Mouse (Mus musculus) hindbrain, embryonic 16.5 days (tissue): ENCODE results near the gene Hps4. TPM values are rescaled to one million over a fixed set of nuclear protein-coding genes. Genes with fewer than 3 reads are reported as not detected.
A peak's percentile ranks its signal among the peaks of the same experiment; 100 is the strongest.
"Not testable (repeated sequence)": the region's sequence is repeated elsewhere in the genome, so short reads cannot be mapped to it uniquely, and the experiment has no call there.

Experiments used
- ATAC-seq: fragments of 200-750 bp; cut with Nextera tagmentation; 2 replicates; pipeline ENCODE4 v1.8.0; 2017; ENCODE audit warnings: moderate TSS enrichment, moderate library complexity
- H3K27ac ChIP-seq: fragments of 300-500 bp; sonication (generic); 2 replicates; pipeline ENCODE4 v1.5.1; 2014; ENCODE audit warnings: low read depth, mild to moderate bottlenecking, control low read depth, low read length, moderate library complexity
- H3K27me3 ChIP-seq: fragments of 300-500 bp; sonication (generic); replicated peaks from 2 replicates; pipeline ENCODE4 v1.6.1; 2014; ENCODE audit warnings: low read length; ENCODE audit not compliant: control insufficient read depth, insufficient read depth
- H3K36me3 ChIP-seq: fragments of 300-500 bp; sonication (generic); 2 replicates; pipeline ENCODE4 v1.6.1; 2014; ENCODE audit warnings: mild to moderate bottlenecking, low read length, moderate library complexity, mixed read lengths; ENCODE audit not compliant: control insufficient read depth, insufficient read depth
- H3K4me1 ChIP-seq: fragments of 300-500 bp; sonication (generic); 2 replicates; pipeline ENCODE4 v1.6.1; 2014; ENCODE audit warnings: low read depth, low read length; ENCODE audit not compliant: control insufficient read depth, insufficient read depth
- H3K4me2 ChIP-seq: fragments of 300-500 bp; sonication (generic); 2 replicates; pipeline ENCODE4 v1.6.1; 2014; ENCODE audit warnings: mild to moderate bottlenecking, low read length, control low read depth, moderate library complexity
- H3K4me3 ChIP-seq: fragments of 300-500 bp; sonication (generic); 2 replicates; pipeline ENCODE4 v1.5.1; 2014; ENCODE audit warnings: mild to moderate bottlenecking, low read length, control low read depth, moderate library complexity
- H3K9ac ChIP-seq: fragments of 300-500 bp; sonication (generic); 2 replicates; pipeline ENCODE4 v1.6.1; 2014; ENCODE audit warnings: low read depth, mild to moderate bottlenecking, control low read depth, low read length, moderate library complexity
- H3K9me3 ChIP-seq: fragments of 300-500 bp; sonication (generic); 2 replicates; pipeline ENCODE4 v1.6.1; 2014; ENCODE audit warnings: mild to moderate bottlenecking, low read length, moderate library complexity; ENCODE audit not compliant: control insufficient read depth
- WGBS: fragments of 180-500 bp; shearing (Covaris S2); extraction: QIAGEN DNeasy Blood & Tissue Kit; methylation state at CpG from one replicate; pipeline ENCODE4 v1.1.7; 2014; 5-methylcytosine and 5-hydroxymethylcytosine counted together
- polyA plus RNA-seq: library from polyadenylated mRNA; unstranded; fragments of >200 nt; fragmentation: Nextera tagmentation; extraction: Ambion mirVana; gene quantifications from 2 replicates; pipeline ENCODE4 v1.2.1, GENCODE M21; 2015

Hps4 gene
- polyA plus RNA-seq, 1 experiment from 2014 or later = 37.4 TPM

DNA sequence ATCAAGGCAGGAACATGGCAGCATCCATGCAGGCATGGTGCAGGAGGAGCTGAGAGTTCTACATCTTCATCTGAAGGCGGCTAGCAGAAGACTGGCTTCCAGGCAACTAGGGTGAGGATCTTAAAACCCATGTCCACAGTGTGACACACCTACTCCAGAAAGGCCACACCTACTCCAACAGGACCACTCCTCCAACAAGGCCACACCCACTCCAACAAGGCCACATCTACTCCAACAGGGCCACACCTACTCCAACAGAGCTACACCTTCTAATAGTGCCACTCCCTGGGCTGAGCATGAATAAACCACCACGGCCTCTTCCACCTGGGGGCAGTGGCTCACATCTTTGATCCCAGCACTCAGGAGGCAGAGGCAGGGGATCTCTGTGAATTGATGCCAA, 23.5 kb upstream of the Hps4 start:
- H3K27me3 ChIP-seq, H3K4me1 ChIP-seq, H3K27ac ChIP-seq, H3K9ac ChIP-seq, ATAC-seq, H3K4me2 ChIP-seq, H3K9me3 ChIP-seq, H3K4me3 ChIP-seq, H3K36me3 ChIP-seq: not testable (repeated sequence)
- WGBS = 59% methylated on average over 2 of the region's 2 CpGs

DNA sequence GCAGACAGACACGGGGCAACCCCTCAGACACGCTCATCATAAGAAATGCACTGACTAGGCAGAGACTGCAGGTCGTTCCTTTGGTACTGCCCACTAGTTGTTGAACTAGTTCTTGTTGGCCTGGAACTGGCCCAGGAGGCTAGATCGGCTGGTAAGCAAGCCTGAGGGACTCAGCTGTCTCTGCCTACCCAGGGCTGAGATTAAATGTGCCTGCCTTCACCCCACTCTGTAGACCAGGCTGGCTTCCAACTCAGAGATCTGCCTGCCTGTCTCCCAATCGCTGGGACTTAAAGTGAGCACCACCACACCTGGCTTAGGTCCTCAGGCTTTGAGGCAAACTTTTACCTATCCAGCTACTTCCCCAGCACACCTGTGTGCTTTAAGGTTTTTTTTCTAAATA, 22.5 kb upstream of the Hps4 start:
- 82% methylated on average over 5 of the region's 5 CpGs for WGBS
- Histone ChIP-seq H3K4me2 (no peak overlapping the region), H3K4me3 (no peak overlapping the region), H3K9me3 (no peaks in the 10 kb centered on the region), H3K4me1 (peaks cover 5% of the 10 kb centered on the region), H3K27me3 (no peaks in the 10 kb centered on the region), H3K27ac (no peak overlapping the region), H3K9ac (no peak overlapping the region), H3K36me3 (no peaks in the 10 kb centered on the region)
- no peak for ATAC-seq

DNA sequence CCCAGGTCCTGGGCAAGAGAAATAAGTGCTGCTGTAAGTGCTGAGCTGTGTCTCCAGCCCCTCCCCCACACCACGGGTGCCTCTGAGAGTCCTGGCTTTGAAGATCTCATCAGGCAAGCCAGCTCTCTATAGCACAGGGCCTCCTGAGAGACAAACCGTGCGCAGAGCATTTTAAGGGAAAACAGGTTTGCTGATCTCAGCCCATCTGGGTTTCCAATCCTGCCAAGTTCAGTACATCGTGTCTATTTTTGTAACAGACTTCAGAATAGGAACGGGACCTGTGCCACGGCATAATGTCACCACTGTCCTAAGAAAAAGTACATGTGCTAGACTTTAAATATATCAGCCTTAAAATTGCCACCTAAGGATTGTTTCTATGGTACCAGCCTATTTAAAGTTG, 21.9 kb upstream of the Hps4 start:
- 73% methylated on average over 6 of the region's 6 CpGs for WGBS

DNA sequence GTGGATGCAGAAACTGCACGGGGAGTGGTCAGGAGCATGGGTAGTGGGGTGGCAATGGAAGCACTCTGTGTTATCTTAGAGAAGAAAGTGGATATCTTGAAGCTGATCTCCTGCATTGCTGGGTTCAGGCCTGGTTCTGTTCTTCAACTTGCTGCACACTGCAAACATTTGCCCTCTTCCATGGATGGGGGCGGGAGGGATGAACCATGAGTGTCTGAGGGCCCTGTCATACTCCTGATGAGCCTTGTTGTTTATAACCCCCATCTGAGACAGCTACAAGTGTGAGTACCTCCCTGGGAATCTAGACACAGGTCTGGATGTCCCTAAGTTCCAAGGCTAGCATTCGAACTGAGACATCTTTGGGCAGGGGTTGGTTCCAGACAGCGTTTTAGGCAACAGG, 21.5 kb upstream of the Hps4 start:
- no peak for ATAC-seq
- H3K9me3 ChIP-seq = no peaks in the 10 kb centered on the region
- H3K36me3 ChIP-seq = no peaks in the 10 kb centered on the region
- H3K4me3 ChIP-seq = no peak overlapping the region
- no peak overlapping the region for H3K4me2 ChIP-seq
- no peak overlapping the region for H3K27ac ChIP-seq
- peaks cover 7% of the 10 kb centered on the region for H3K4me1 ChIP-seq
- no peak overlapping the region for H3K9ac ChIP-seq
- WGBS = 88% methylated on average over 4 of the region's 4 CpGs
- no peaks in the 10 kb centered on the region for H3K27me3 ChIP-seq

More for the DNA sequence above, 21.9 kb upstream of the Hps4 start:
- Histone ChIP-seq H3K9me3 (no peaks in the 10 kb centered on the region), H3K4me1 (peaks cover 7% of the 10 kb centered on the region), H3K9ac (no peak overlapping the region), H3K27me3 (no peaks in the 10 kb centered on the region), H3K36me3 (no peaks in the 10 kb centered on the region), H3K4me3 (no peak overlapping the region), H3K27ac (no peak overlapping the region), H3K4me2 (no peak overlapping the region)
- no peak for ATAC-seq

DNA sequence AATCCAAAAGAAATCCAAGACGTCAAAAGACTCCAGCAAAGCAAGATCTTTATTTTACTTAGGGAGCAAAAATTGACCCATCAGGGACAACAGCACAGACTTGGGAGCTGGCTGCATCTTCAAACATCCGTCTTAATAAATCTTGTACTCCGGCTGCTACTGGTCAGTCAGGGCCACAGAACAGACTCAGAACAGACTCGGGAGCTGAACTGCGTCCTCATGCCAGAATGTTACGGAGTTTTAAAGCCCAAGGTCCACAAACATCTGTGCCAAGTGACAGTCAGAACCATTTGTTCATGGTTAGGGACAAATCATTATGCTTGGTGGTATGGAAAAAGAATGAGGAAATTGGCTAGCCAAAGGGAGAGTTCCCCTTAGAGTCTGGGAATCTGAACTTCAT, 19.6 kb upstream of the Hps4 start:
- Histone ChIP-seq H3K4me1 (peaks cover 15% of the 10 kb centered on the region), H3K9me3 (no peaks in the 10 kb centered on the region), H3K9ac (no peak overlapping the region), H3K27me3 (no peaks in the 10 kb centered on the region), H3K4me2 (no peak overlapping the region), H3K27ac (no peak overlapping the region), H3K4me3 (no peak overlapping the region), H3K36me3 (no peaks in the 10 kb centered on the region)
- no peak for ATAC-seq
- 89% methylated on average over 6 of the region's 6 CpGs for WGBS

DNA sequence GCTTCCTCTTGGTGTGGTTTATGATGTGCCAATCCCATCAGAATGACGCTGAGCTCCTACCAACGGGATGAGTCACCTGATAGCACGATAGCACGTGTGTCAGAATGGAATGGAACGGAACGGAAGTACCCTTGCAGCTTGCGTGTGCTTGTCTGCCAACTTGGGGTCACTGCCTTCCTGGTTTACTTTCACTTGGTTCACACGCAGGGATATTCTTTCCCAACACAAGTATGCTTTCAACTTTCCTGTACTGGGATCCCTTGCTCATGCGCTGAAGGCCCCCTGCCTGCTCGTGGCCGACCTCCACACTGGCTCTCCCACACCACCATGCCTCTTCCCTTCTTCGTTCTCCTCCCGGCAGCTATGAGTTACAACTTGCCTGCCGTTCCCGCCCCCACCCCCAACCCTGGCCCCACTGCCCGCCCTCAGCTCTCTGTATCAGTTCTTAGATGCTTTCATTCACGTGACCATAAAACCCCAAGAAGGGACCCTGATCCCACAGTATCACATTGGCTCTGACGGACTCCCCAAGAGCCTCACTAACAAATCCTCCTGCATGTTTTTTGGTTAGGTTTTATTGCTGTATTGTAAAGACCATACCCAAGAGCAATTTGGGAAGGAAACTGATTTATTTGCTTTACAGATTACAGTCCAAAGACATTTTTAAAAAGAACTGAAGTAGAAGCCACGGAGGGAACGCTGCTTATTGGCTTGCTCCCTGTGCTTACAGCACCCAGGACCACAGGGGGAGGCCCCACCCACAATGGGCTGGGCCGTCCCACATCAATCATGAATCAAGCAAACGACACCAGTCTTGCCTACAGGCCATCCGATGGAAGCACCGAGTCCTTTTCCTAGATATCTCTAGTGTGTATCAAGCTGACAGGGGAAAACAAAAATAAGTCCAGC, 18.0 kb upstream of the Hps4 start:
- 37% methylated on average over 24 of the region's 24 CpGs for WGBS
- ATAC-seq = no peak
- H3K4me1 ChIP-seq = peaks cover 15% of the 10 kb centered on the region
- peak overlapping the region; percentile 58 for H3K4me2 ChIP-seq
- no peaks in the 10 kb centered on the region for H3K27me3 ChIP-seq
- H3K27ac ChIP-seq = no peak overlapping the region
- no peak overlapping the region; the same call in 1 of the 2 replicates for H3K9ac ChIP-seq
- no peaks in the 10 kb centered on the region for H3K9me3 ChIP-seq
- H3K36me3 ChIP-seq = peaks cover 10% of the 10 kb centered on the region
- no peak overlapping the region for H3K4me3 ChIP-seq

DNA sequence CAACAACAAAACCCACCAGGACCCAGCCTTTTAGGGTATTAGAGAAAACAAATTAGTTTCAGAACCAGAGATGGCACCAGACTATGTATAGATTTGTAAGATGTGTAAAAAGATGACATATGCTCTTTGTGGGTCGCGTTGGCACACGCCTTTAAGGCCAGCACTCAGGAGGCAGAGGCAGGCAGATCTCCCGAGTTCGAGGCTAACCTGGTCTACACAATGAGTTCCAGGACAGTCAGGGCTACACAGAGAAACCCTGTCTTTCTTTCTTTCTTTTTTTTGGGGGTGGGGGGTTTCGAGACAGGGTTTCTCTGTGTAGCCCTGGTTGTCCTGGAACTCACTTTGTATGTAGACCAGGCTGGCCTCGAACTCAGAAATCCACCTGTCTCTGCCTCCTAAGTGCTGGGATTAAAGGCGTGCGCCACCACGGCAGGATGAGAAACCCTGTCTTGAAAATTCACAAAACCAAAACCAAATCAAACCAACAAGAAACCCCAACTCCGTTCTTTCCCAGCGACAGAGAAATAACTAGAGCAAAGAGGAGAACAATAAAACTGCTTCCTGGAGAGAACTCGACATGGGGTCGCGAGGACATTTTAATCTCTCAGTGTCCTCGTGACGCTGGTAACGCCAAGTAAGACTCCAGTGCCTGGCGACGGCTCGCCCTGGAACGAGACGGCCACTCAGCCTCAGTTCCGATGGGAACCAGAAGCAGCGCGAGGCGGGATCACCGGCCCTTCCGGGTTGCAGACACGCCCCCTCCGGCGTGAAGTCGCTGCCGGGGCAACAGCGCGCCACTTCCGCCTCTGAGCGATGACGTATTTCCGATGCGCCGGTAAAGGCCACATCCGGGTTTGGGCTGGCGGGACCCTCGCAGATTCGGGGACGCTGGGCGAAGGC, 17.1 kb upstream of the Hps4 start, which contains the start of gene Tfip11:
Gene Tfip11, plus strand, starts transcription at position 813 of the 900 bp plus-strand sequence.
- Histone ChIP-seq H3K27me3 (no peaks in the 10 kb centered on the region), H3K27ac (peak within 1 kb of the TSS; percentile 85), H3K36me3 (peaks cover 19% of the 10 kb centered on the region), H3K9me3 (no peaks in the 10 kb centered on the region), H3K4me1 (peaks cover 15% of the 10 kb centered on the region), H3K4me2 (peak within 1 kb of the TSS; percentile 84), H3K9ac (peak within 1 kb of the TSS; percentile 85), H3K4me3 (peak within 1 kb of the TSS; percentile 99)
- 9% methylated on average over 48 of the region's 48 CpGs for WGBS
- ATAC-seq = peak; percentile 94

DNA sequence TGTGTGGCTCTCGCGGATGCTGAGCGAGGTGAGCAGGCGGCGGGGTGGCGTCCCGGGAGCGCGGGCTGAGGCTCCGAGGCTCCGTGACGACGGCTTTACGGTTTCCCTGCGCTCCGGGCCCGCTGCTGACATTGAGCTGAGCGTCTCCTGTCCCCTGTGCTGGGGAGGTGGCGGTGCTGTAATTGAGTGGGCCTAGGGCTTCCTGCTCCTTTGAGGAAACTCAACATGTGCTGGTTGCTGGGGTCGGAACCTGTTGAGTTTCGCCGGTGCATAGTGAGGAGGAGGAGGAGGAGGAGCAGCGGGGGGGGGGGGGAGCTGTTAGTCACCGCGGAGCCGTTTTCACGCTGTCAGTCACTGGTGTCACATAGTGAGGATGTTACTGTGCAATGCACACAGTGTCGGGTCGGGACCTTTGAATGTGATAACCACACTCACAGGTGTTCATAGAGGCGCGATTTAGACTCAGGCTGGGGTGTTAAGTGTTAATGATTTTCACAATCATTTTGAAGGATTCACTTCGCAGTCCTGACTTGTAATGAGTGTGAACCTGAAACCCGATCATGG, 16.4 kb upstream of the Hps4 start:
- Histone ChIP-seq H3K27ac (peak overlapping the region; percentile 85; the same call in 1 of the 2 replicates), H3K36me3 (peaks cover 27% of the 10 kb centered on the region), H3K4me3 (peak overlapping the region; percentile 99), H3K9ac (peak overlapping the region; percentile 85), H3K27me3 (no peaks in the 10 kb centered on the region), H3K4me1 (peaks cover 15% of the 10 kb centered on the region), H3K4me2 (peak overlapping the region; percentile 84), H3K9me3 (no peaks in the 10 kb centered on the region)
- 1% methylated on average over 32 of the region's 33 CpGs for WGBS
- peak; percentile 77 for ATAC-seq
